Mouse (Mus musculus): ENCODE results near the gene Gm10638. TPM values are rescaled to one million over a fixed set of nuclear protein-coding genes. Genes with fewer than 3 reads are reported as not detected.

Gene Gm10638
- polyA plus RNA-seq, 1 experiment from 2014 or later: 4.9 TPM

DNA sequence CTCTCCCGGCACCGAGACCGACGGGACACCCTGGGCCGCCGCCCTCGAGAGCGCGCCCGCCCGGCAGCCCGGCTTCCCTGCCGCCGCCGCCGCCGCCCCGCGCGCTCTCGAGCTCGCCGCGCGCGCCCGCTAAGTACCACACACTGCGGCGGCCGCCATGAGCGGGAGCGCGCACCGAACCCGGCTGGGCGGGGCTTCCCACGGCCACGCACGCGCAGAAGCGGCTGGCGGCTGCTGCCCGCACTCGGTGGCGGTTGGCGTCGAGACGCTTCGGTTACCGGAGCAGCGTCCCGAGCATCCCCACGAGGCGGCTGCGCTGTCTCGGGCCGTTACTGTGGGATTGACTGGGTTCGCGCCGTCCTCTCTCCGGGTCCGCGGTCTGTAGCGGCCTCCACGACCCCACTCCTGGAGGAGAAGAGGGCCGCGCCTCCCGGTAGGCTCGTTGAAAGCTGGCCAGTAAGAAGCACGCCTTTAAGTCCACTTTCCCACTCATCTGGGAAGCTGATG lies 489 bp downstream of the Gm10638 start:
- ATAC-seq (ENCODE audit: insufficient read depth, low FRiP score, low TSS enrichment): peak; percentile 81
- Histone ChIP-seq H3K4me1 (ENCODE audit: control insufficient read depth, insufficient read depth, low read length) (0 out of 2 replicates have a peak, but pooled peaks cover 5% of the 10 kb centered on the region), H3K4me2 (ENCODE audit: low read depth) (peak overlapping the region; percentile 61), H3K4me3 (ENCODE audit: low read depth, low read length) (peak overlapping the region; percentile 94), H3K27ac (ENCODE audit: low read depth, low read length) (peak overlapping the region; percentile 96), H3K9me3 (ENCODE audit: control insufficient read depth, low read length) (no peaks in the 10 kb centered on the region), H3K9ac (ENCODE audit: low read length) (peak overlapping the region; percentile 99), H3K27me3 (ENCODE audit: control insufficient read depth, insufficient read depth, low read length) (no peaks in the 10 kb centered on the region), H3K36me3 (ENCODE audit: control insufficient read depth, insufficient read depth, low read length) (no peaks in the 10 kb centered on the region)
- peak; percentile 94 for DNase-seq (ENCODE audit: low spot score)
- WGBS: under 1% methylated on average over 38 of the region's 70 CpGs

DNA sequence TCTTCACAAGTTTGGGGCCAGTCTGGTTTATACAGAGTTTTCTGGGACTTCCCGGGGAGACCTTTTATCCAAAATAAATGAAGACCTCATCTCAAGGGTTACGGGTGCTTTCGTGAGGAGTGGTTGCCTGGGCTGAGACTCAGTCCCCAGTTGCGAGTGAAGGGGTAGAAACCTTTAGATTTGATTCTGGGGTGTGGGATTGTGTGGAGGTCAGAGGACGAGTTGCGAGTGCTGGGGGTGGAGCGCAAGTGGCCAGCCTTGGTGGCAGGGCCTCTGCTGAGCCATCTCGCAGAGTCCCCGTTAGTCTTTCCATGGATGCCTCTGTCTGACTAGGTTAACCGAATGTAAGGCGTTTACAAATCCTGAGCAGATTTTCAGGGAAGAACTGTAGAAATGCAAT lies 1.0 kb downstream of the Gm10638 start:
- ATAC-seq (ENCODE audit: insufficient read depth, low FRiP score, low TSS enrichment) (peak; percentile 14; the same call in 1 of the 2 replicates), DNase-seq (ENCODE audit: low spot score) (no peak)
- no peaks in the 10 kb centered on the region for H3K27me3 ChIP-seq (ENCODE audit: control insufficient read depth, insufficient read depth, low read length)
- peak overlapping the region; percentile 94 for H3K4me3 ChIP-seq (ENCODE audit: low read depth, low read length)
- no peaks in the 10 kb centered on the region for H3K9me3 ChIP-seq (ENCODE audit: control insufficient read depth, low read length)
- H3K4me2 ChIP-seq (ENCODE audit: low read depth): peak overlapping the region; percentile 61
- peak overlapping the region; percentile 99 for H3K9ac ChIP-seq (ENCODE audit: low read length)
- 0 out of 2 replicates have a peak, but pooled peaks cover 5% of the 10 kb centered on the region for H3K4me1 ChIP-seq (ENCODE audit: control insufficient read depth, insufficient read depth, low read length)
- 2% methylated on average over 11 of the region's 11 CpGs for WGBS
- H3K27ac ChIP-seq (ENCODE audit: low read depth, low read length): no peak overlapping the region
- H3K36me3 ChIP-seq (ENCODE audit: control insufficient read depth, insufficient read depth, low read length): no peaks in the 10 kb centered on the region

GRCm38 (mm10) chr8:86749842-86750241 lies 4.3 kb downstream of the Gm10638 start:
- Histone ChIP-seq H3K4me1 (ENCODE audit: control insufficient read depth, insufficient read depth, low read length) (0 out of 2 replicates have a peak, but pooled peaks cover 2% of the 10 kb centered on the region), H3K4me2 (ENCODE audit: low read depth) (no peak overlapping the region), H3K27me3 (ENCODE audit: control insufficient read depth, insufficient read depth, low read length) (no peaks in the 10 kb centered on the region), H3K9me3 (ENCODE audit: control insufficient read depth, low read length) (no peaks in the 10 kb centered on the region), H3K9ac (ENCODE audit: low read length) (no peak overlapping the region), H3K36me3 (ENCODE audit: control insufficient read depth, insufficient read depth, low read length) (no peaks in the 10 kb centered on the region), H3K27ac (ENCODE audit: low read depth, low read length) (no peak overlapping the region), H3K4me3 (ENCODE audit: low read depth, low read length) (no peak overlapping the region)
- no peak for ATAC-seq (ENCODE audit: insufficient read depth, low FRiP score, low TSS enrichment)
- no peak for DNase-seq (ENCODE audit: low spot score)
- WGBS: 45% methylated on average over 2 of the region's 2 CpGs

DNA sequence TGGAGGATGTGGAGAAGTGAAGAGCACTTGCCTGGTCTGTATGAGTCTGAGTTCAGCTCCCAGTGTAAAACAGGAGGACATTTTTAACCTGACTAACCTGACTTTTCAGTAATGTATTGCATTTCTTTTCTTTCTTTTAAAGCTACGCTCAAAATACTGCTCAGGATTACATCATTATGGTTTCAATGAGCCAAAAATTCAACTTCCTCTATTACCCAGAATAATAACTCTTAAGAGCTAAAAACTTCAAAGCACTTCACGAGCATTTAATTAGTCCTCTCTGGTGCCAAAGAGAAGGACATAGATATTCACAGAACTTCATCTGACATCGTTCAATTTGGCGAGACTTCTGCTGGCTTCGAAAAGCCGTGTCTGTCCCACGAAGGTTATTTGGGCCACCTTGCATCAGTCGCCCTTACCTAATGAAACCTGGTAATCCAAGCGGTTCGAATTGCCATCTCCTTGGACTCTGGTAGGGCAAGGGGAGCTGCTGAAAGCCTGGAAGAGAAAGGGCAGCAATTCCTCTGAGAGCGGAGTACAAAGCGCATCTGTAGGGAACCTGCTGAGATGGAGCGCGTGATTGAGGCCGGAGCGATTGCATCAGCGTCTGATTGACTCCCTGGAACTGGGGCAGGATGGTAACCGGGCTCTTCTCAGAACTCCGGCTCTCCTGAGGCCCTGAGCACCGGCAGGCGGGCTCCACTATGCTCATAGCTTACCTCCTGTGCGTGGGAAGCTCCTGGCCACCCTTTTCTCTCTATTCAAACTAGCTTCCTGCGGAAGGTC lies 11.6 kb downstream of the Gm10638 start:
- Histone ChIP-seq H3K36me3 (ENCODE audit: control insufficient read depth, insufficient read depth, low read length) (no peaks in the 10 kb centered on the region), H3K9me3 (ENCODE audit: control insufficient read depth, low read length) (no peaks in the 10 kb centered on the region), H3K9ac (ENCODE audit: low read length) (peak overlapping the region; percentile 35; the same call in 1 of the 2 replicates), H3K4me3 (ENCODE audit: low read depth, low read length) (no peak overlapping the region), H3K4me1 (ENCODE audit: control insufficient read depth, insufficient read depth, low read length) (peaks cover 3% of the 10 kb centered on the region; the same call in 1 of the 2 replicates), H3K27me3 (ENCODE audit: control insufficient read depth, insufficient read depth, low read length) (no peaks in the 10 kb centered on the region), H3K27ac (ENCODE audit: low read depth, low read length) (no peak overlapping the region), H3K4me2 (ENCODE audit: low read depth) (peak overlapping the region; percentile 24)
- no peak for ATAC-seq (ENCODE audit: insufficient read depth, low FRiP score, low TSS enrichment)
- WGBS: 20% methylated on average over 23 of the region's 23 CpGs
- peak; percentile 35 for DNase-seq (ENCODE audit: low spot score)

DNA sequence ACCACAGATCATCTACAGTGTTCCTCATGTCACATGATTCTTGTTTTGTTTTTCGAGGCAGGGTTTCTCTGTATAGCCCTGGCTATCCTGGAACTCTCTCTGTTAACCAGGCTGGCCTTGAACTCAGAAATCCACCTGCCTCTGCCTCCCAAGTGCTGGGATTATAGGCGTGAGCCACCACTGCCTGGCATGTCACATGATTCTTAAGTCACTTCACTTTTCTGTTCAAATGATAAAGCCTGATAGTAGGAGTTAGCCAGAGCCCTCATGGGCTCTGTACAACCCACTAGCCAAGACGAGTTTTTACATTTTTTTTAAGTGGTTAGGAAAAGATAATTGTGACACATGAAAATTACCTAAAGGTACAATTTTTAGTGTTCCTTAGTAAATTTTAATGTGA lies 13.2 kb downstream of the Gm10638 start:
- Histone ChIP-seq H3K27me3 (ENCODE audit: control insufficient read depth, insufficient read depth, low read length) (no peaks in the 10 kb centered on the region), H3K4me2 (ENCODE audit: low read depth) (no peak overlapping the region), H3K36me3 (ENCODE audit: control insufficient read depth, insufficient read depth, low read length) (no peaks in the 10 kb centered on the region), H3K4me3 (ENCODE audit: low read depth, low read length) (no peak overlapping the region), H3K4me1 (ENCODE audit: control insufficient read depth, insufficient read depth, low read length) (peaks cover 3% of the 10 kb centered on the region; the same call in 1 of the 2 replicates), H3K27ac (ENCODE audit: low read depth, low read length) (no peak overlapping the region), H3K9ac (ENCODE audit: low read length) (no peak overlapping the region), H3K9me3 (ENCODE audit: control insufficient read depth, low read length) (no peaks in the 10 kb centered on the region)
- WGBS: 88% methylated on average over 3 of the region's 3 CpGs
- DNase-seq (ENCODE audit: low spot score): no peak
- ATAC-seq (ENCODE audit: insufficient read depth, low FRiP score, low TSS enrichment): no peak

- 58% methylated on average over 4 of the region's 4 CpGs for WGBS
- Histone ChIP-seq H3K9me3 (ENCODE audit: control insufficient read depth, low read length) (no peaks in the 10 kb centered on the region), H3K4me1 (ENCODE audit: control insufficient read depth, insufficient read depth, low read length) (peaks cover 3% of the 10 kb centered on the region; the same call in 1 of the 2 replicates), H3K27me3 (ENCODE audit: control insufficient read depth, insufficient read depth, low read length) (no peaks in the 10 kb centered on the region), H3K27ac (ENCODE audit: low read depth, low read length) (no peak overlapping the region), H3K9ac (ENCODE audit: low read length) (no peak overlapping the region), H3K4me3 (ENCODE audit: low read depth, low read length) (no peak overlapping the region), H3K4me2 (ENCODE audit: low read depth) (no peak overlapping the region), H3K36me3 (ENCODE audit: control insufficient read depth, insufficient read depth, low read length) (no peaks in the 10 kb centered on the region)
- DNase-seq (ENCODE audit: low spot score): no peak
- no peak for ATAC-seq (ENCODE audit: insufficient read depth, low FRiP score, low TSS enrichment)
Measured at GRCm38 (mm10) chr8:86759090-86759491, 13.6 kb downstream of the Gm10638 start.

DNA sequence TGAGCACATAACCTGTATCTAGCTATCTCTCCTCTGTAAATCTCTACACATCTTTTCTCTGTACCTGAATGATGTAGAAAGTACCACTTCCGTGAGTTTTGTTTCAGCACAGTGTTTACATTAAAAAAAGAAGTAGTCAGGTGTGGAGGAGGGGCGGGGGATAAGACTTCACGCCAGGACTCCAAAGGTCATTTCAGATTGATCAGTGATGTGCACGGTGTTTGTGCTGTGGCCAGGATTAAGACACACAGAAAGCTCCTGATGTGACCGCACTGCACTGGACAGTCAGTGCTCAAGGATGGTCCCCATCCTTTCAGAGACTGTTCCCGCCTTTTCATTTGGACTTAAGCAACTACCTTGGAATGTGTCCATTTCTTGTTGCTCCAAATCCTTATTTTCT lies 15.2 kb downstream of the Gm10638 start:
- no peaks in the 10 kb centered on the region for H3K9me3 ChIP-seq (ENCODE audit: control insufficient read depth, low read length)
- H3K9ac ChIP-seq (ENCODE audit: low read length): no peak overlapping the region
- 85% methylated on average over 6 of the region's 6 CpGs for WGBS
- no peak overlapping the region for H3K4me3 ChIP-seq (ENCODE audit: low read depth, low read length)
- no peaks in the 10 kb centered on the region for H3K27me3 ChIP-seq (ENCODE audit: control insufficient read depth, insufficient read depth, low read length)
- H3K4me2 ChIP-seq (ENCODE audit: low read depth): no peak overlapping the region
- H3K4me1 ChIP-seq (ENCODE audit: control insufficient read depth, insufficient read depth, low read length): peaks cover 3% of the 10 kb centered on the region; the same call in 1 of the 2 replicates
- ATAC-seq (ENCODE audit: insufficient read depth, low FRiP score, low TSS enrichment): no peak
- no peak overlapping the region for H3K27ac ChIP-seq (ENCODE audit: low read depth, low read length)
- H3K36me3 ChIP-seq (ENCODE audit: control insufficient read depth, insufficient read depth, low read length): no peaks in the 10 kb centered on the region
- no peak for DNase-seq (ENCODE audit: low spot score)

- no peak for DNase-seq (ENCODE audit: low spot score)
- no peak for ATAC-seq (ENCODE audit: insufficient read depth, low FRiP score, low TSS enrichment)
- no peaks in the 10 kb centered on the region for H3K9me3 ChIP-seq (ENCODE audit: control insufficient read depth, low read length)
- H3K27me3 ChIP-seq (ENCODE audit: control insufficient read depth, insufficient read depth, low read length): no peaks in the 10 kb centered on the region
- H3K4me1 ChIP-seq (ENCODE audit: control insufficient read depth, insufficient read depth, low read length): no peaks in the 10 kb centered on the region
- no peak overlapping the region for H3K27ac ChIP-seq (ENCODE audit: low read depth, low read length)
- H3K36me3 ChIP-seq (ENCODE audit: control insufficient read depth, insufficient read depth, low read length): no peaks in the 10 kb centered on the region
- no peak overlapping the region for H3K4me2 ChIP-seq (ENCODE audit: low read depth)
- WGBS: 54% methylated on average over 5 of the region's 5 CpGs
- no peak overlapping the region for H3K9ac ChIP-seq (ENCODE audit: low read length)
- no peak overlapping the region for H3K4me3 ChIP-seq (ENCODE audit: low read depth, low read length)
Measured at GRCm38 (mm10) chr8:86762806-86763205, 17.3 kb downstream of the Gm10638 start.

GRCm38 (mm10) chr8:86765155-86765554 lies 19.7 kb downstream of the Gm10638 start:
- Histone ChIP-seq H3K27ac (ENCODE audit: low read depth, low read length) (no peak overlapping the region), H3K9ac (ENCODE audit: low read length) (no peak overlapping the region), H3K4me1 (ENCODE audit: control insufficient read depth, insufficient read depth, low read length) (no peaks in the 10 kb centered on the region), H3K36me3 (ENCODE audit: control insufficient read depth, insufficient read depth, low read length) (no peaks in the 10 kb centered on the region), H3K9me3 (ENCODE audit: control insufficient read depth, low read length) (no peaks in the 10 kb centered on the region), H3K4me3 (ENCODE audit: low read depth, low read length) (no peak overlapping the region), H3K4me2 (ENCODE audit: low read depth) (no peak overlapping the region), H3K27me3 (ENCODE audit: control insufficient read depth, insufficient read depth, low read length) (no peaks in the 10 kb centered on the region)
- no peak for DNase-seq (ENCODE audit: low spot score)
- WGBS: 91% methylated on average over 10 of the region's 10 CpGs
- ATAC-seq (ENCODE audit: insufficient read depth, low FRiP score, low TSS enrichment): no peak
